Mouse (Mus musculus) kidney, postnatal 4 days (tissue): ENCODE results near the gene Sox5.

Source experiments
- DNase-seq, 2 experiments: peaks; one replicate each; pipeline ENCODE4 v3.0.0; 2021; ENCODE audit warnings: mixed read lengths in 2 of 2

Gene Sox5

GRCm38 (mm10) chr6:144387539-144388255, 394.1 kb downstream of the Sox5 start:
- DNase-seq, result no peak

- no peak for DNase-seq
Measured at GRCm38 (mm10) chr6:144380641-144381040, 401.1 kb downstream of the Sox5 start.

GRCm38 (mm10) chr6:144380171-144380570, 401.6 kb downstream of the Sox5 start:
- no peak for DNase-seq

GRCm38 (mm10) chr6:144374810-144375209, 407.0 kb downstream of the Sox5 start:
- DNase-seq, result no peak

- peak in 1 of 2 experiments; percentile 4 for DNase-seq
Measured at GRCm38 (mm10) chr6:144370699-144371098, 411.1 kb downstream of the Sox5 start.

- no peak for DNase-seq
Measured at GRCm38 (mm10) chr6:144367626-144368077, 414.1 kb downstream of the Sox5 start.

GRCm38 (mm10) chr6:144361267-144362038, 420.3 kb downstream of the Sox5 start:
- peak in 1 of 2 experiments; percentile 10 for DNase-seq

GRCm38 (mm10) chr6:144357081-144357480, 424.7 kb downstream of the Sox5 start:
- DNase-seq, result no peak

GRCm38 (mm10) chr6:144351049-144351448, 430.7 kb downstream of the Sox5 start:
- DNase-seq, result no peak

GRCm38 (mm10) chr6:144343338-144343737, 438.4 kb downstream of the Sox5 start:
- peak; percentile 18 to 22 for DNase-seq

GRCm38 (mm10) chr6:144339554-144339953, 442.2 kb downstream of the Sox5 start:
- no peak for DNase-seq

- peak; percentile 24 to 35 for DNase-seq
Measured at GRCm38 (mm10) chr6:144339006-144339405, 442.8 kb downstream of the Sox5 start.

- no peak for DNase-seq
Measured at GRCm38 (mm10) chr6:144338221-144338620, 443.6 kb downstream of the Sox5 start.

GRCm38 (mm10) chr6:144337436-144337969, 444.3 kb downstream of the Sox5 start:
- DNase-seq, result no peak

GRCm38 (mm10) chr6:144336789-144337188, 445.0 kb downstream of the Sox5 start:
- DNase-seq, result no peak

GRCm38 (mm10) chr6:144333146-144333545, 448.6 kb downstream of the Sox5 start:
- no peak for DNase-seq

- no peak for DNase-seq
Measured at GRCm38 (mm10) chr6:144332027-144332426, 449.8 kb downstream of the Sox5 start.

- DNase-seq, result no peak
Measured at GRCm38 (mm10) chr6:144329311-144329930, 452.4 kb downstream of the Sox5 start.

GRCm38 (mm10) chr6:144328779-144329178, 453.0 kb downstream of the Sox5 start:
- DNase-seq, result no peak

- no peak for DNase-seq
Measured at GRCm38 (mm10) chr6:144326817-144327216, 455.0 kb downstream of the Sox5 start.

GRCm38 (mm10) chr6:144323372-144323771, 458.4 kb downstream of the Sox5 start:
- no peak for DNase-seq

- no peak for DNase-seq
Measured at GRCm38 (mm10) chr6:144322297-144323047, 459.3 kb downstream of the Sox5 start.
